Mouse (Mus musculus) thymus, adult 2 months (tissue): Measurements from ENCODE around the gene Uevld.

Source experiments
- CTCF ChIP-seq: fragments of 200-500 bp; IDR thresholded peaks from 2 replicates; pipeline ENCODE4 v1.5.1; 2012; ENCODE audit warnings: mild to moderate bottlenecking, control low read depth, low read length, moderate library complexity, borderline replicate concordance; ENCODE audit not compliant: control insufficient read depth, poor library complexity, insufficient read depth; ENCODE audit errors: extremely low read depth
- POLR2A ChIP-seq: fragments of 200-500 bp; IDR thresholded peaks from 2 replicates; pipeline ENCODE4 v1.6.1; 2012; ENCODE audit warnings: mild to moderate bottlenecking, low read length, control low read depth, moderate library complexity; ENCODE audit not compliant: control insufficient read depth, poor library complexity, insufficient read depth; ENCODE audit errors: extremely low read depth

GRCm38 (mm10) chr7:46922075-46922474 lies 36.3 kb downstream of the Uevld start:
- TF ChIP-seq POLR2A: no peak
- TF ChIP-seq CTCF: no peak
